Mouse (Mus musculus) right cerebral cortex, adult 2 months (tissue): ENCODE measurements around the gene Acot2.
"Not testable (repeated sequence)": the region's sequence is repeated elsewhere in the genome, so short reads cannot be mapped to it uniquely, and the experiment has no call there.

Experiments used
- DNase-seq, 2 experiments: peaks; one replicate each; pipeline ENCODE4 v3.0.0; 2021 to 2022; ENCODE audit warnings: low spot score in 2 of 2

The Acot2 gene

GRCm38 (mm10) chr12:83987583-83988441, at the start of gene Acot2:
Acot2 (plus strand) TSS chr12:83987861.
- peak; percentile 70 to 80 for DNase-seq

GRCm38 (mm10) chr12:83938592-83938991, 49.1 kb upstream of the Acot2 start:
- not testable (repeated sequence) for DNase-seq

GRCm38 (mm10) chr12:83939332-83939731, 48.3 kb upstream of the Acot2 start:
- DNase-seq, result no peak

- DNase-seq, result no peak
These were observed 47.6 kb upstream of the Acot2 start for GRCm38 (mm10) chr12:83940031-83940430.

GRCm38 (mm10) chr12:83941938-83942337, 45.7 kb upstream of the Acot2 start:
- DNase-seq, result no peak

GRCm38 (mm10) chr12:83947260-83947811, 40.3 kb upstream of the Acot2 start:
- no peak for DNase-seq

GRCm38 (mm10) chr12:83949043-83949442, 38.6 kb upstream of the Acot2 start:
- no peak for DNase-seq

GRCm38 (mm10) chr12:83949776-83950492, 37.7 kb upstream of the Acot2 start:
- DNase-seq, result no peak

GRCm38 (mm10) chr12:83950493-83950839, 37.2 kb upstream of the Acot2 start, which contains the start of gene Riox1:
Riox1 (plus strand) TSS chr12:83950608.
- DNase-seq, result peak; percentile 85

- DNase-seq, result peak; percentile 62 to 71
These were observed 36.6 kb upstream of the Acot2 start for GRCm38 (mm10) chr12:83950840-83951701.

GRCm38 (mm10) chr12:83951711-83952575, 35.7 kb upstream of the Acot2 start:
- DNase-seq, result no peak

GRCm38 (mm10) chr12:83958278-83958677, 29.4 kb upstream of the Acot2 start:
- no peak for DNase-seq

GRCm38 (mm10) chr12:83965235-83965634, 22.4 kb upstream of the Acot2 start:
- no peak for DNase-seq

- peak; percentile 44 to 67 for DNase-seq
These were observed 15.5 kb upstream of the Acot2 start for GRCm38 (mm10) chr12:83972117-83972516.

GRCm38 (mm10) chr12:83978862-83979261, 8.8 kb upstream of the Acot2 start:
- no peak for DNase-seq

GRCm38 (mm10) chr12:83981615-83982014, 6.0 kb upstream of the Acot2 start:
- no peak for DNase-seq

GRCm38 (mm10) chr12:83984752-83985151, 2.9 kb upstream of the Acot2 start, which contains the start of gene Heatr4:
Heatr4 (minus strand) TSS chr12:83984852.
- DNase-seq, result no peak

- DNase-seq, result no peak
These were observed 449 bp upstream of the Acot2 start for GRCm38 (mm10) chr12:83987242-83987582.

- DNase-seq, result no peak
These were observed 822 bp downstream of the Acot2 start for GRCm38 (mm10) chr12:83988483-83988882.

- DNase-seq, result no peak
These were observed 1.7 kb downstream of the Acot2 start for GRCm38 (mm10) chr12:83989378-83989777.

- DNase-seq, result no peak
These were observed 9.6 kb downstream of the Acot2 start for GRCm38 (mm10) chr12:83997221-83997620.
